Mouse (Mus musculus) MEL (cell line): Measurements from ENCODE around the gene Ubxn7. TPM values are rescaled to one million over a fixed set of nuclear protein-coding genes. Genes with fewer than 3 reads are reported as not detected.
A peak's percentile ranks its signal among the peaks of the same experiment; 100 is the strongest.

Experiments
- DNase-seq: peaks from one replicate; pipeline ENCODE4 v3.0.0; 2011; ENCODE audit warnings: low read depth, low spot score
- H3K27ac ChIP-seq: 2 replicates; pipeline ENCODE4 v1.5.1; 2012; ENCODE audit warnings: low read depth, mild to moderate bottlenecking, control low read depth, low read length, moderate library complexity; ENCODE audit not compliant: control insufficient read depth
- H3K27me3 ChIP-seq, 2 experiments: fragments of 150-350 bp in 1 of 2; sonication (generic) in 1 of 2; 2 replicates each; pipeline ENCODE4 v1.6.1; 2012; ENCODE audit warnings: low read length in 2 of 2, mild to moderate bottlenecking in 2 of 2, improper control_type of control experiment in 1 of 2, moderate library complexity in 1 of 2; ENCODE audit not compliant: insufficient read depth in 2 of 2, control insufficient read depth in 1 of 2
- H3K36me3 ChIP-seq, 2 experiments: 2 replicates each; pipeline ENCODE4 v1.6.1; 2012 to 2014; ENCODE audit warnings: low read length in 2 of 2, improper control_type of control experiment in 1 of 2, inconsistent platforms in 1 of 2, mild to moderate bottlenecking in 1 of 2; ENCODE audit not compliant: insufficient read depth in 2 of 2, control insufficient read depth in 1 of 2
- H3K4me1 ChIP-seq, 2 experiments: fragments of 150-350 bp in 1 of 2; sonication (generic) in 1 of 2; 2 replicates each; pipeline ENCODE4 v1.6.1; 2012; ENCODE audit warnings: low read length in 2 of 2, improper control_type of control experiment in 1 of 2, mild to moderate bottlenecking in 1 of 2; ENCODE audit not compliant: insufficient read depth in 2 of 2, control insufficient read depth in 1 of 2
- H3K4me3 ChIP-seq, 2 experiments: fragments of 150-350 bp in 1 of 2; sonication (generic) in 1 of 2; 2 replicates each; pipeline ENCODE4 v1.5.1; 2012; ENCODE audit warnings: low read depth in 2 of 2, low read length in 2 of 2, mild to moderate bottlenecking in 2 of 2, moderate library complexity in 2 of 2, control low read depth in 1 of 2, improper control_type of control experiment in 1 of 2; ENCODE audit not compliant: control insufficient read depth in 1 of 2, insufficient read depth in 1 of 2
- H3K79me2 ChIP-seq: 2 replicates; pipeline ENCODE4 v1.6.1; 2012; ENCODE audit warnings: mild to moderate bottlenecking, low read length, moderate library complexity; ENCODE audit not compliant: control insufficient read depth, poor library complexity, insufficient read depth
- H3K9ac ChIP-seq: 2 replicates; pipeline ENCODE4 v1.6.1; 2012; ENCODE audit warnings: low read depth, mild to moderate bottlenecking, control low read depth, low read length, moderate library complexity; ENCODE audit not compliant: control insufficient read depth, poor library complexity, severe bottlenecking
- H3K9me3 ChIP-seq: fragments of 150-350 bp; sonication (generic); replicated peaks from 2 replicates; pipeline ENCODE4 v1.6.1; 2012; ENCODE audit warnings: mild to moderate bottlenecking, low read length, improper control_type of control experiment, moderate library complexity; ENCODE audit not compliant: insufficient read depth
- BHLHE40 ChIP-seq: IDR thresholded peaks from 2 replicates; pipeline ENCODE4 v1.6.1; 2012; ENCODE audit warnings: low read depth, mild to moderate bottlenecking, inconsistent platforms, low read length, improper control_type of control experiment, borderline replicate concordance
- CHD1 ChIP-seq: IDR thresholded peaks from 2 replicates; pipeline ENCODE4 v1.6.1; 2012; ENCODE audit warnings: low read depth, mild to moderate bottlenecking, inconsistent platforms, low read length, improper control_type of control experiment
- CTCF ChIP-seq, 3 experiments: IDR thresholded peaks in 2 of 3; conservative IDR thresholded peaks in 1 of 3; 2 replicates each; pipeline ENCODE4 v1.5.1; 2011 to 2012; ENCODE audit warnings: low read length in 3 of 3, low read depth in 2 of 3, mild to moderate bottlenecking in 2 of 3, improper control_type of control experiment in 1 of 3, inconsistent platforms in 1 of 3, mixed read lengths in 1 of 3, moderate library complexity in 1 of 3; ENCODE audit not compliant: control insufficient read depth in 1 of 3, insufficient read depth in 1 of 3, poor library complexity in 1 of 3, severe bottlenecking in 1 of 3
- E2F4 ChIP-seq: IDR thresholded peaks from 2 replicates; pipeline ENCODE4 v1.6.1; 2011; ENCODE audit warnings: low read depth, low read length, improper control_type of control experiment, borderline replicate concordance
- ELF1 ChIP-seq: IDR thresholded peaks from 2 replicates; pipeline ENCODE4 v1.6.1; 2014; ENCODE audit warnings: low read depth, mild to moderate bottlenecking, inconsistent platforms, low read length, improper control_type of control experiment, moderate library complexity
- EP300 ChIP-seq, 2 experiments: IDR thresholded peaks; 2 replicates each; pipeline ENCODE4 v1.6.1; 2011; ENCODE audit warnings: improper control_type of control experiment in 2 of 2, low read length in 2 of 2, low read depth in 1 of 2, mild to moderate bottlenecking in 1 of 2
- ETS1 ChIP-seq: IDR thresholded peaks from 2 replicates; pipeline ENCODE4 v1.6.1; 2012; ENCODE audit warnings: low read depth, mild to moderate bottlenecking, inconsistent platforms, low read length, improper control_type of control experiment, moderate library complexity
- HCFC1 ChIP-seq: IDR thresholded peaks from 2 replicates; pipeline ENCODE4 v1.6.1; 2012; ENCODE audit warnings: low read depth, mild to moderate bottlenecking, inconsistent platforms, low read length, improper control_type of control experiment, moderate library complexity
- JUND ChIP-seq: IDR thresholded peaks from 2 replicates; pipeline ENCODE4 v1.6.1; 2011; ENCODE audit warnings: low read depth, mild to moderate bottlenecking, improper control_type of control experiment, low read length
- KAT2A ChIP-seq: conservative IDR thresholded peaks from 2 replicates; pipeline ENCODE4 v1.6.1; 2012; ENCODE audit warnings: low read depth, low read length, improper control_type of control experiment, inconsistent platforms
- MAX ChIP-seq: IDR thresholded peaks from 2 replicates; pipeline ENCODE4 v1.6.1; 2011; ENCODE audit warnings: low read length, improper control_type of control experiment
- MEF2A ChIP-seq: IDR thresholded peaks from 2 replicates; pipeline ENCODE4 v1.6.1; 2014; ENCODE audit warnings: low read depth, mild to moderate bottlenecking, inconsistent platforms, low read length, improper control_type of control experiment; ENCODE audit not compliant: poor library complexity, insufficient replicate concordance, severe bottlenecking; ENCODE audit errors: extremely low read depth
- MXI1 ChIP-seq: IDR thresholded peaks from 2 replicates; pipeline ENCODE4 v1.6.1; 2011; ENCODE audit warnings: mild to moderate bottlenecking, low read depth, low read length, improper control_type of control experiment
- MYB ChIP-seq: IDR thresholded peaks from 2 replicates; pipeline ENCODE4 v1.6.1; 2011; ENCODE audit warnings: mild to moderate bottlenecking, low read depth, low read length, improper control_type of control experiment
- NELFE ChIP-seq: IDR thresholded peaks from 2 replicates; pipeline ENCODE4 v1.6.1; 2011; ENCODE audit warnings: low read depth, low read length, improper control_type of control experiment
- NRF1 ChIP-seq: IDR thresholded peaks from 2 replicates; pipeline ENCODE4 v1.6.1; 2014; ENCODE audit warnings: low read depth, mild to moderate bottlenecking, inconsistent platforms, low read length, improper control_type of control experiment, moderate library complexity; ENCODE audit not compliant: poor library complexity, insufficient read depth, severe bottlenecking
- POLR2A ChIP-seq, 2 experiments: IDR thresholded peaks; 2 replicates each; pipeline ENCODE4 v1.6.1; 2011 to 2012; ENCODE audit warnings: low read length in 2 of 2, mild to moderate bottlenecking in 2 of 2, control low read depth in 1 of 2, improper control_type of control experiment in 1 of 2, low read depth in 1 of 2, moderate library complexity in 1 of 2; ENCODE audit not compliant: control insufficient read depth in 1 of 2, insufficient read depth in 1 of 2, poor library complexity in 1 of 2
- POLR2AphosphoS2 ChIP-seq: IDR thresholded peaks from 2 replicates; pipeline ENCODE4 v1.6.1; 2011; ENCODE audit warnings: low read length, improper control_type of control experiment
- POLR2AphosphoS5 ChIP-seq: IDR thresholded peaks from 2 replicates; pipeline ENCODE4 v1.6.1; 2012; ENCODE audit warnings: low read depth, borderline replicate concordance, mild to moderate bottlenecking, inconsistent platforms, low read length, moderate library complexity, mixed read lengths
- RAD21 ChIP-seq: IDR thresholded peaks from 2 replicates; pipeline ENCODE4 v1.6.1; 2011; ENCODE audit warnings: mild to moderate bottlenecking, low read depth, low read length, improper control_type of control experiment
- RCOR1 ChIP-seq: IDR thresholded peaks from 2 replicates; pipeline ENCODE4 v1.6.1; 2012; ENCODE audit warnings: low read depth, mild to moderate bottlenecking, inconsistent platforms, low read length, improper control_type of control experiment
- SIN3A ChIP-seq: IDR thresholded peaks from 2 replicates; pipeline ENCODE4 v1.6.1; 2012; ENCODE audit warnings: low read length, improper control_type of control experiment, inconsistent platforms
- TBP ChIP-seq: IDR thresholded peaks from 2 replicates; pipeline ENCODE4 v1.8.0; 2011; ENCODE audit warnings: low read depth, low read length, improper control_type of control experiment
- TCF12 ChIP-seq: IDR thresholded peaks from 2 replicates; pipeline ENCODE4 v1.6.1; 2014; ENCODE audit warnings: low read depth, mild to moderate bottlenecking, inconsistent platforms, low read length, improper control_type of control experiment, moderate library complexity
- UBTF ChIP-seq: IDR thresholded peaks from 2 replicates; pipeline ENCODE4 v1.6.1; 2012; ENCODE audit warnings: low read depth, mild to moderate bottlenecking, inconsistent platforms, low read length, improper control_type of control experiment, moderate library complexity, borderline replicate concordance; ENCODE audit not compliant: insufficient read depth
- USF1 ChIP-seq: IDR thresholded peaks from 2 replicates; pipeline ENCODE4 v1.6.1; 2014; ENCODE audit warnings: low read depth, mild to moderate bottlenecking, inconsistent platforms, low read length, improper control_type of control experiment, moderate library complexity
- USF2 ChIP-seq, 2 experiments: IDR thresholded peaks; 2 replicates each; pipeline ENCODE4 v1.6.1; 2011 to 2012; ENCODE audit warnings: improper control_type of control experiment in 2 of 2, low read length in 2 of 2, borderline replicate concordance in 1 of 2, inconsistent platforms in 1 of 2, low read depth in 1 of 2, mild to moderate bottlenecking in 1 of 2; ENCODE audit not compliant: insufficient read depth in 1 of 2
- ZKSCAN1 ChIP-seq: IDR thresholded peaks from 2 replicates; pipeline ENCODE4 v1.6.1; 2012; ENCODE audit warnings: low read depth, mild to moderate bottlenecking, inconsistent platforms, low read length, improper control_type of control experiment, moderate library complexity
- ZMIZ1 ChIP-seq: IDR thresholded peaks from 2 replicates; pipeline ENCODE4 v1.6.1; 2012; ENCODE audit warnings: low read depth, mild to moderate bottlenecking, inconsistent platforms, low read length, improper control_type of control experiment, moderate library complexity
- ZNF384 ChIP-seq: IDR thresholded peaks from 2 replicates; pipeline ENCODE4 v1.6.1; 2012; ENCODE audit warnings: low read depth, mild to moderate bottlenecking, inconsistent platforms, low read length, improper control_type of control experiment
- polyA plus RNA-seq, 2 experiments: library from polyadenylated mRNA; stranded (reverse) in 1 of 2; unstranded in 1 of 2; fragments of >175 nt in 1 of 2; fragments of >200 nt in 1 of 2; gene quantifications; 2 replicates each; pipeline versions ENCODE4 v1.2.1 to v1.2.4; 2012; ENCODE audit warnings: low replicate concordance in 2 of 2, low read depth in 1 of 2; ENCODE audit not compliant: insufficient read length in 2 of 2, insufficient read depth in 1 of 2, missing spikeins in 1 of 2
- total RNA-seq: library from RNA; depleted of rRNA; stranded (reverse); fragments of 300-350 nt; gene quantifications from 2 replicates; pipeline ENCODE4 v1.2.3, GENCODE M21; 2012

The Ubxn7 gene
- total and polyA plus RNA-seq, 3 experiments: 8.1 to 51.2 (median 11.0) TPM

- peak within 1 kb of the TSS; percentile 85 for H3K27ac ChIP-seq
- no peak for TF ChIP-seq POLR2AphosphoS5
- TF ChIP-seq USF2 (IDR thresholded peaks at IDR 0.05; ENCODE audit: borderline replicate concordance in 1 of 2, insufficient read depth in 1 of 2, low read depth in 1 of 2, low read length in 2 of 2): no peak
- TF ChIP-seq NRF1: peak; percentile 40; the same call in 1 of the 2 replicates
- TF ChIP-seq POLR2A (IDR thresholded peaks at IDR 0.05; ENCODE audit: control insufficient read depth in 1 of 2, insufficient read depth in 1 of 2, low read depth in 1 of 2, low read length in 2 of 2, poor library complexity in 1 of 2): peak; percentile 68 to 85
- peak; percentile 94 for TF ChIP-seq ELF1
- peak; percentile 84 for TF ChIP-seq TCF12
- TF ChIP-seq E2F4: no peak
- peak in 2 of 3 experiments; percentile 9 to 38; a peak in 2 of 6 replicates for TF ChIP-seq CTCF (IDR thresholded peaks at IDR 0.05 in 2 of 3, conservative IDR thresholded peaks at IDR 0.05 in 1 of 3; ENCODE audit: control insufficient read depth in 1 of 3, insufficient read depth in 1 of 3, low read depth in 2 of 3, low read length in 3 of 3, poor library complexity in 1 of 3, severe bottlenecking in 1 of 3)
- peak; percentile 95 for TF ChIP-seq SIN3A
- TF ChIP-seq JUND: no peak
- TF ChIP-seq RCOR1: no peak
- peak; percentile 86 for TF ChIP-seq ETS1
- no peak for TF ChIP-seq ZNF384
- TF ChIP-seq KAT2A: no peak; the same call in 1 of the 2 replicates
- TF ChIP-seq EP300 (IDR thresholded peaks at IDR 0.05; ENCODE audit: low read depth in 1 of 2, low read length in 2 of 2): peak in 1 of 2 experiments; percentile 46; a peak in 2 of 4 replicates
- TF ChIP-seq ZKSCAN1: 0 out of 2 replicates have a peak, but pooled peaks have one; percentile 7
- no peak for TF ChIP-seq RAD21
- TF ChIP-seq MEF2A: 0 out of 2 replicates have a peak, but pooled peaks have one; percentile 26
- peak; percentile 86 for TF ChIP-seq HCFC1
- TF ChIP-seq MYB: no peak
- TF ChIP-seq BHLHE40: peak; percentile 13; the same call in 1 of the 2 replicates
- peak; percentile 82 for TF ChIP-seq NELFE
- no peak for TF ChIP-seq CHD1
- peak; percentile 65; the same call in 1 of the 2 replicates for TF ChIP-seq ZMIZ1
- TF ChIP-seq TBP: peak; percentile 89
- peak; percentile 86 for TF ChIP-seq MAX
- peak; percentile 72 for TF ChIP-seq USF1
- peak; percentile 60; the same call in 1 of the 2 replicates for TF ChIP-seq POLR2AphosphoS2
- TF ChIP-seq UBTF: peak; percentile 99
- peak; percentile 97 for TF ChIP-seq MXI1
These were observed 98.5 kb downstream of the Ubxn7 start, which contains the start of gene Pcyt1a for GRCm38 (mm10) chr16:32430474-32431046. Gene Pcyt1a, plus strand, starts transcription at chr16:32430921.

More at GRCm38 (mm10) chr16:32430474-32431046, 98.5 kb downstream of the Ubxn7 start, which contains the start of gene Pcyt1a:
- peak; percentile 97 for DNase-seq
- peak within 1 kb of the TSS; percentile 75 to 82 for H3K4me3 ChIP-seq
- peaks cover 18% of the 10 kb centered on the region for H3K79me2 ChIP-seq
- H3K9me3 ChIP-seq: no peaks in the 10 kb centered on the region
- no peaks in the 10 kb centered on the region for H3K27me3 ChIP-seq
- H3K9ac ChIP-seq: peak within 1 kb of the TSS; percentile 91
- peaks cover 12 to 16% of the 10 kb centered on the region in 2 experiments for H3K4me1 ChIP-seq
- peaks cover 0 to 27% of the 10 kb centered on the region in 2 experiments; a peak in 2 of 4 replicates for H3K36me3 ChIP-seq
